Mouse (Mus musculus) thymus, postnatal 14 days (tissue): ENCODE measurements at regions not wholly inside any gene's neighbourhood (a gene's known extent, or its start where the extent isn't known, plus 50 kb on each side); places are given as distances from the start of the nearest gene placed in this dataset.

Experiments
- DNase-seq: peaks from one replicate; pipeline ENCODE4 v3.0.0; 2021

DNA sequence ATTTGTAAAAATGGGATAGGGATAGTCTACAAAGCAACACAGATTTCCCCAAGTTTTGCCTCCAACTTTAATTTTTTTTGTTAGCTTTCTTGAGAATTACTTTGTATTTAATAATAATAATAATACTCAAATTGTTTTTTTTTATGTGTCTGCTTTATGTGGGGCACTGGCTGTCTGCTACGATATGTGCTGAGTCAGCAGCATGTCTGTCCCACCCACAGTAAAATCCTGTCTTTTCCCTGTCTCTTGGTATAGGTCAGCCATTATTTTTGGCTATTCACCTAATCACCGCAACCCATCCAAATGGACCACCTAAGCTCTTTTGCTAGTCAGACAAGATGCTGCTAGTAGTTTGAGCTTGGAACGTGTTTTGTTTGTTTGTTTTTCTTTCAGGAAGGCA, 473.0 kb downstream of the Hs3st4 start:
- no peak for DNase-seq

- DNase-seq, result no peak
Measured at GRCm38 (mm10) chr7:124487326-124487725, 504.7 kb downstream of the Hs3st4 start.

- DNase-seq, result no peak
Measured at GRCm38 (mm10) chr7:124491109-124491793, 508.6 kb downstream of the Hs3st4 start.

GRCm38 (mm10) chr7:124491851-124492390, 509.3 kb downstream of the Hs3st4 start:
- no peak for DNase-seq

GRCm38 (mm10) chr7:124500636-124501035, 518.0 kb downstream of the Hs3st4 start:
- DNase-seq, result no peak

- no peak for DNase-seq
Measured at GRCm38 (mm10) chr7:124502760-124503159, 520.1 kb downstream of the Hs3st4 start.

GRCm38 (mm10) chr7:124549038-124549437, 566.4 kb downstream of the Hs3st4 start:
- no peak for DNase-seq

DNA sequence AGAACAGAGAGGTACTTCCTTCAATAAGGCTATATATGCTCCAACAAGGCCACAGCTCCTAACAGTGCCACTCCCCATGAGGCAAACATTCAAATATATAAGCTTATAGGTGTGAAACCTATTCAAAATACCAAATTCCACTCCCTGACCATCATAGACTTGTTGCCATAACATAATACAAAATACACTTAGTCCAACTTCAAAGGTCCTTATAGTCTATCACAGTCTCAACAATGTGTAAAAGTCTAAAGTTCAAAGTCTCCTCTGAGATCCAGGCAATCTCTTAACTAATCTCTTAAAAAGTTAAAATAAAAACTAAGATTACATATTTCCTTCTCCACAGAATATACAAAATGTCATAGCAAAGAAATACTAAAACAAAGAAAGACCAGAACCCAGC, 574.5 kb downstream of the Hs3st4 start:
- no peak for DNase-seq

DNA sequence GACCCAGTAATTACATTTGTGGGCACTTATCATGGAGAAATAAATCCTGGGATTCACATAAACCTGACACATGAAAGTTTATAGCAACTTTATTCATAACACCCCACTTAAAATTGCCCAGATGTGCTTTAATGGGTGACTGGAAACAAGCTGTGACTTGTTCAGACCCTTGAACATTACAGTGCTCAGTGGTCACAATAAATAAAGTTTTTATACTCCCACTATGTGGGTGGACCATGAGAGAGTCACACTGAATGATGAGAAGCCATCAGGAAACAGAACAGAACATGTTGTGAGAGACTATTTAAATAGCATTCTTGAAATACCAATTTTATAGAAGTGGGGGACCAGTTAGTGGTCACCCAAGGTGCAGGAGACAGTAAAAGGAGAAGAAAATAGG, 588.1 kb downstream of the Hs3st4 start:
- DNase-seq, result no peak

GRCm38 (mm10) chr7:124573666-124574065, 591.0 kb downstream of the Hs3st4 start:
- DNase-seq, result no peak

DNA sequence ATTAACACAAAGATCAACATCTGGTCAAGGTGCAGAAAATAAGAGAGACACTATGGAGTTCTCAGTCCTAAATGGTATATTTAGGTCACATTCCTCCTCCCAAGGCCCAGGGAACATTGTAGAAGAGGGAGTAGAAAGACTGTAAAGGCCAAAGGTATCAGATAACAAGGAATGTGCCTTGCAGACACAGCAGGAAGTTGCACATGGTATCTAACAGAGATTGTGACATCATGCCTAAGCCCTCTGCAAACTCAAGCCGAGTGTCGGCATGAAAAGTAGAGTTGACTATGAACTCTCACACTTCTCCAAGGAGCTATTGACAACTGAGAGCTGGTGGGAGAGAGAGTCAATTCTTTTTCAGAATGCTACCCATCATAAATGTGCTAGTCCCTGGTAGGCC, 598.7 kb downstream of the Hs3st4 start:
- DNase-seq, result no peak

DNA sequence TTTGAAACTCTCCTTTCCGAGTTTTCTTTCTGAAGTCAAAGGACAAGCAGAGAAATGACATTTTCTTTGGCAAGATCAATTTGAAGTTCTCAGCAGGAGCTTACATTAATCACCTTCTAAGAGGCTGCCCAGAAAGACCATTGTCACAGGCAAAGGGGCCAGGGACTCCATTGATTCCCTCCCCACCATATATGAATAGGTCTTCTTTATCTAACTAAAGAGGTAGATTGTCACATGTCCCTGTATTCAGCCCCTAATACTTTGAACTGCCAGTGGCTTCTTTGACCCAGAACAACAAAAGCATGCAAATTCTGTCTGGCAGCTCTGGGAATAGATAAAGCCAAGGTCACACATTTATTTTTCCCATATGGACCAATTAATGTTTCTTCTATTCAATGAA, 602.6 kb downstream of the Hs3st4 start:
- DNase-seq, result no peak

DNA sequence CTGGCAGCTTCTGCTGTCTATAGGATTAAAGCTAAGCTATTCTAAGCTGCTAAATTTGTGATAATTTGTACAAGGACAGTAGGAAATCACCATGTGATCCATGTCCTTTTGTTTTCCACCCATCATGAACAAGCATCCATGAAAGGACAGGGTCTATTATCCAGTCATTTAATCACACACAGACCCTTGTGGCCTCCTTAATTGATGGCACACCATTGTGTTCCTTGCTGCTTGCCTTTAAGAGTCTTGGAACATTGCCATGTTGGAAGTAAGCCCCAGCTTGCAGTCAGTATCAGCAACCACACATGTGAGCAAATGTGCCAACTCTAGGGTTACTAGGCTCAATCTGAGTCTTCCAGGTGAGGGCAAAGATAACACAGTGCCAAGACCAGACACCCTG, 608.7 kb downstream of the Hs3st4 start:
- no peak for DNase-seq

DNA sequence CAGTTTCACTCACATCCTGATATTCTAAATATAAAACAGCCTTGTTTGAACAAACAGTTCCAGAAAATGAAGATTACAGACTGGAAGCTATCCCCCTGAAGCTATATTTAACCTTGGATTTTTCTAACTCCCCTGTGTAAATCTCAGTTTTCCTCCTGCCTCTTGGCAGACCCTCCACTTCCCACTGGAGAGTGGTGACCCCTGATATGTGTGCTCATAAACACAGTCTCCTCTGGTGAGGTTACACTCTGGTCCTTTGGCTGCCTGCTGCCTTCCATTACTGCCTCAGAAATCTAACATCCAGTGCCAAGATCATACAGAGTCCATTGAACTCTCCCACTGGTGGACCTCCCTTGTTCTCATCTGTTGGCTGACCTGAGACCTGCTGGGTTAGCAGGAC, 610.8 kb downstream of the Hs3st4 start:
- DNase-seq, result no peak

DNA sequence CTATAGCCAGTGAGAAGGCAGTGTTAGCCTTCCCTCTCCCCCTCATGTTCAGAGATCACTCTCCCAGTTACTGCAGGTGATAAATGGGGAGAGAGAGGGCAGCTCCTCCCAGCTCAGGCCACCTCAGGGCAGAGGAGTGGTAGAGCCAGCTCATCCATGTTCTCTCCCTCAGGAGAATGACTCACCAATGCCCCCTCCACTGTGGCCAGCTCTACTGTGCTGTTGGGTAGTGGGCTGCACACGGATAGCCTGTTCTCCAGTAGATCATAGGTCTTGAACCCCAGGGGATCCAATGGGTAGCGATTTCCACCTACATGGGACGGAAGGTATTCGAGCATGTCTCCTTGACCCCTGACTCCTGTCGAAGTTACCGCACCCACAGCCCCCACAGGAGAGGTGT, 618.1 kb downstream of the Hs3st4 start:
- DNase-seq, result no peak

- no peak for DNase-seq
Measured at GRCm38 (mm10) chr7:124604581-124604980, 621.9 kb downstream of the Hs3st4 start.

DNA sequence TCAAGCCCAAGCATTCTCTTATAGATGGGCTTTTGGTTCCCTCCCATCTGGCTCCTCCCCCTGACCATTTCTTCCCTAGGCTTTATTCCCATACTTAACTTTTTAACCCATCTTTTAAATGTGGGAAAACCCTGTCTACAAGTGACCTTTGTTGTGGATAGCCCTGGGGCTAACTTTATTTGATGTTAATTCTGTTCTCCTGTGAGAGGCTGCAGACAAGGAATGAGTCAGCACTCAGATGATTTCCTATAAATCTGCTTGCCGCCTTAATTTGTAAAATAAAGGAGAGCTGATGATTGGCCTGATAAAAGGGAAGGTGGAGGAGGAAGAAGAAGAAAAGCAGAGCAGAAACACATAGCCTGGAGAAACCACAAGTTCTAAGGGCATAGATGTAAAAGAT, 623.3 kb downstream of the Hs3st4 start:
- DNase-seq, result no peak

GRCm38 (mm10) chr7:124607061-124607460, 624.4 kb downstream of the Hs3st4 start:
- no peak for DNase-seq

DNA sequence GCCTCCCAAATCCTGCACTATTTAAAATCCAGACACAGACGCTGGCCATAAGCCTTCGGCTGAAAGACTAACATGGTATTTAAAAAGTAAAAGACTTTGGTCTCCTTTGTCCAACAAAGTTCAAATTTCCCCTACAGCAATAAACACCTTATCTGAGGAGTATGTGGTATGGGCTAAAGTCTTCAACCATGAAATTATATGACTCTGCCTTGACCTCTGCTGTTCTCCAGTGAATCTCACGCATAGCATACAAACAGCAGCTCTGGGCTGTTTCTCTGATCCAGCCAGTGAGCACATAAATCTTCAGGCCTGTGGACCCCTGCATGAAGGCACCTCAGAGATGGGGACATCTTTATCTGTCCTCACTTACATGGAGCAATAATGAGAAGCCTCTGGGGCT, 627.8 kb downstream of the Hs3st4 start:
- DNase-seq, result no peak

DNA sequence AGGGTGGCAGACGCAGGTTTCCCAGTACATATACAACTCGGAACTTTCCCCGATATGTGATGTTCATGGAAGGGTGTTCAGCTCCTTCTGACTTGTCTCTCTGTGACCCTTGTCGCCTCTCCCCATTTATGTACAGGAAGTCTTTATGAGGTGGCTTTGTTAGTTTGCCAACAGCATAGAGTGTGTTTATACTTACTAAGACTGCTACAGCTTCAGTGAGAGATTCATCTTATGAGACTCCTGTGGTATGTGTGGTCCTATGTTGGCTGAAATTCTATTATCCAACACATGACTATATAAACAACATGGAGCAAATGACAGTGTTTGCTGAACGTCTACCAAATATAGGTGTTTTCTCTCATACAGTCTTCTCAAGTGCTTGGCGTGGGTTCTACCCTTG, 664.5 kb downstream of the Hs3st4 start:
- no peak for DNase-seq

DNA sequence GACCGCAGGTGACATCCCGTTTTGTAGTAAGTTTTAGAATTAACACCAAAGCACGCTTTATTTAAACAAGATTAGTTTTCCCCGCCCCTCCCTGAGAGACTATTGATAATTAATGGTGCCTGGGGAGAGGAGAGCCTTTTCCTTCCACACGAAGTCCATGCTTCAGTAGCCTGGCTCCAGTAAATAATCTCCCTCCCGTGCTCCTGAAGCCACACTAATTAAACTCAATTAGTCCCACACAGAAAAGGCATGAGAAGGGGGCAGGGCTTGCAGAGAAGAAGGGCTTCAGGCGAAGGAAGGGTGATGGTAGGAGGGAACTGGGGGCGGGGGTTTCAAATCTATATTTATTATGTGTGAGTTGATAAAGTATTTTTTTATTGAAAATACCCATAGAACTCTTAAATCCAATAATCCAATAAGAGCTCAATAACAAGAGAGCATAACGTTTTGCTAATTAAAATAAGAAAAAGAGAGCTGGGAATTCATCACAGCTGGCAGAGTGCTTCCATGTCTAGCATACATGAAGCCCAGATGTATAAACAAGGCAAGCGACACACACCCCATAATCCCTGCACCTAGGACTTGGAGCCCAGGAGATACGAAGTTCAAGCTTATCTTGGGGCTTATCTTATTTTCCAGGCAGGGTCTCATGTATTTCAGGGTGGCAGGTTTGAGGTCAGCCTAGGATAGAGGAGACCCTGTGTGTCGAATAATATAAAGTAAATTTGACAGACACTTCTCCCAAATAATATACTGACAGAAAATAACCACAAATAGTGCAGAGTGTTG, 684.7 kb downstream of the Hs3st4 start:
- DNase-seq, result no peak

- DNase-seq, result no peak
Measured at GRCm38 (mm10) chr7:124668058-124668457, 685.4 kb downstream of the Hs3st4 start.

GRCm38 (mm10) chr7:124670477-124670876, 687.8 kb downstream of the Hs3st4 start:
- no peak for DNase-seq

- DNase-seq, result no peak
Measured at GRCm38 (mm10) chr7:124671117-124671516, 688.4 kb downstream of the Hs3st4 start.
